Mouse (Mus musculus) embryonic facial prominence, embryonic 10.5 days (tissue): Measurements from ENCODE around the gene Gli1. TPM values are rescaled to one million over a fixed set of nuclear protein-coding genes. Genes with fewer than 3 reads are reported as not detected.

ENCODE experiments used
- DNase-seq: peaks from one replicate; pipeline ENCODE4 v3.0.0-alpha.2; 2017; ENCODE audit warnings: low spot score
- H3K27ac ChIP-seq: fragments of 300-500 bp; sonication (generic); replicated peaks from 2 replicates; pipeline ENCODE4 v1.5.1; 2016; ENCODE audit warnings: mild to moderate bottlenecking
- H3K27me3 ChIP-seq: fragments of 300-500 bp; sonication (generic); replicated peaks from 2 replicates; pipeline ENCODE4 v1.6.1; 2016; ENCODE audit warnings: low read depth, mild to moderate bottlenecking; ENCODE audit not compliant: poor library complexity, severe bottlenecking
- H3K36me3 ChIP-seq: fragments of 300-500 bp; sonication (generic); replicated peaks from 2 replicates; pipeline ENCODE4 v1.6.1; 2016; ENCODE audit warnings: mild to moderate bottlenecking, moderate library complexity
- H3K4me1 ChIP-seq: fragments of 300-500 bp; sonication (generic); 2 replicates; pipeline ENCODE4 v1.6.1; 2016
- H3K4me3 ChIP-seq: fragments of 300-500 bp; sonication (generic); 2 replicates; pipeline ENCODE4 v1.5.1; 2016; ENCODE audit warnings: mild to moderate bottlenecking, moderate library complexity
- H3K9me3 ChIP-seq: fragments of 300-500 bp; sonication (generic); 2 replicates; pipeline ENCODE4 v1.6.1; 2016; ENCODE audit warnings: mild to moderate bottlenecking
- WGBS: fragments of 180-500 bp; shearing (Covaris S2); methylation state at CpG from one replicate; pipeline ENCODE4 v1.1.7; 2016; 5-methylcytosine and 5-hydroxymethylcytosine counted together
- polyA plus RNA-seq: library from polyadenylated mRNA; unstranded; fragments of >200 nt; fragmentation: Nextera tagmentation; extraction: Ambion mirVana; gene quantifications from 2 replicates; pipeline ENCODE4 v1.2.1, GENCODE M21; 2016

Gene Gli1
- polyA plus RNA-seq, 1 experiment from 2014 or later: 13.0 TPM

- Histone ChIP-seq H3K27me3 (peaks cover 23% of the 10 kb centered on the region), H3K4me3 (peak overlapping the region; percentile 72), H3K4me1 (peaks cover 45% of the 10 kb centered on the region), H3K36me3 (peaks cover 26% of the 10 kb centered on the region), H3K27ac (peak overlapping the region; percentile 96), H3K9me3 (no peaks in the 10 kb centered on the region)
- DNase-seq: peak; percentile 88
- WGBS: under 1% methylated on average over 27 of the region's 27 CpGs
Measured at GRCm38 (mm10) chr10:127340577-127341359, 1.0 kb downstream of the Gli1 start.

DNA sequence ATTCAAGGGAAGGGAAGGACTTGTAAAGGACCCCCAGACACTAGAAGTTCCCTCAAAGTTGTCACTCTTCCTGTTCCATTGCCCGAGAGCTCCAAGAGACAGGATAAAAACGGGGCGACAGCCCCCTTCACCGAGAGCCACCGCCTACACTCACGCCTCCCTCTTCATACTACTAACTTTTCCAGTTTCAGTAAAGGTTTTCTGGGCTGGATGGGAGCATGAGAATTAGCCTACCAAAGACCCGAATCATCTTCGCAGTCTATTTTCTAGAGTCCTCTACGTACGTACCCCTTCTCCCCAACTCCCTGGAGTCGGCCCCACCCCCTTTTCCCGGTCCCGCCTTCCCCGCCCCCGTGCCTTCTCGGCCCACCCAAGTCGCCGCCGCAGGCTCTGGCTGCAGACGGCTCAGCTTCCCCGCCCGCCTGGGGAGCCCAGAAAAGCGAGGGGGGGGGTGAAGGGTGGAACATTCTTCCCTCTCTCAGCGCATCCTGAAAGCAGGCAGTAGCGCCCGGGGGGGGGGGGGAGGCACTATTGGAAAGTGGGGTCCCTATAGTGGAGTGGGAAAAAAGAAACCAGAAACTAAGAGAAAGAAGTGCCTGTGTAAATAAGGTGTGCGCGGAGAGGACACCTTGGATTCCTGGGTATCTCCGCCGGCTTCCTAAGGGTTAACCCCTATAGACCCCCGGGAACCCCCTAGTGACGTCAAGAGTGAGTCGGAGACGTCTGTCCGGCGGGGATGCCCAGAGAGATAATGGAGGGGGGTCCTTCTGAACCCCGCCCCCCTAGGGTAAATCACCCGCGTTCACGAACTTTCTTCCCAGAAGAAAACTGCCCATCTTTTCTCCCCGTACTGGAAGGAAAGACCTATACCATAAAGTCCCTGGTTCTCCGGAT lies 1.8 kb downstream of the Gli1 start:
- Histone ChIP-seq H3K9me3 (no peaks in the 10 kb centered on the region), H3K27ac (peak overlapping the region; percentile 96), H3K4me3 (peak overlapping the region; percentile 72), H3K4me1 (peaks cover 45% of the 10 kb centered on the region), H3K27me3 (peaks cover 23% of the 10 kb centered on the region), H3K36me3 (peaks cover 35% of the 10 kb centered on the region)
- WGBS: under 1% methylated on average over 42 of the region's 42 CpGs
- peak; percentile 93 for DNase-seq

DNA sequence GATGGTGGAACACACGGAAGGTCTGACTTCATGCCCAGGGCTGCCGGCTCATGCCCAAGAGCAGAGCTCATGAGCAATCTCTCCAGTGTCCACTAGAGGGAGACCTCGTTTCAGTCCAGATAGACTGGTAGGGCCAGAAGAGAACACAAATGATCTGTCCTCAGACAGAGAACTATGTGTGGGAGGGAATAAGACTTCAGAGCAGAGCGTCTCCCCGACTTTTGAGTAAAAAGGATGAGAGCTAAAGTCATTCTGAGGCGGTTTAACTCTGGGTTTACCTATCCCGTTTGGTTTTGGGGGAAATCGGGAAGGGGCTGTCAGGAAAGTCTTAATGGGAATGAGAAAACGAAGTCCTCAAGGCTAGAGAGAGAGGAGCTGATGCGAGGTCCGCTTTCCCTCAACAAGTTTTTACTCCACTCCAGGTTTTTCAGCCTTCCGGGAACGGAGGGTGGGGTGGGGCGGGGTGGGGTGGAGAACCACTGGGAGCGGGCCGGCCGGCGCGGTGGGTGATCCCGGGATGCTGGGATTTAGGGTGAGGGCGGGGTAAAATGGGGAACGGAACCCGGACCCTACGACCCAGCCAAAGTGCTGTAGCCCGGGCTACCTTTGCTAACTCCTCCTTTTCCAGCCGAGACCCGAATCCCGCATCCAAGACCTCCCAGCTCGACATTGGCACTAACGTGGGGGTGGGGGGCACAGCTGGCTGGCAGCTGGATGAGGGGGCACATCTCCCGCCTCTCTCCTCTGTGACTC lies 2.7 kb downstream of the Gli1 start:
- Histone ChIP-seq H3K36me3 (peaks cover 43% of the 10 kb centered on the region), H3K27ac (peak overlapping the region; percentile 96), H3K27me3 (peaks cover 23% of the 10 kb centered on the region), H3K4me3 (peak overlapping the region; percentile 72), H3K4me1 (peaks cover 45% of the 10 kb centered on the region), H3K9me3 (no peaks in the 10 kb centered on the region)
- DNase-seq: peak; percentile 90
- WGBS: under 1% methylated on average over 31 of the region's 31 CpGs

DNA sequence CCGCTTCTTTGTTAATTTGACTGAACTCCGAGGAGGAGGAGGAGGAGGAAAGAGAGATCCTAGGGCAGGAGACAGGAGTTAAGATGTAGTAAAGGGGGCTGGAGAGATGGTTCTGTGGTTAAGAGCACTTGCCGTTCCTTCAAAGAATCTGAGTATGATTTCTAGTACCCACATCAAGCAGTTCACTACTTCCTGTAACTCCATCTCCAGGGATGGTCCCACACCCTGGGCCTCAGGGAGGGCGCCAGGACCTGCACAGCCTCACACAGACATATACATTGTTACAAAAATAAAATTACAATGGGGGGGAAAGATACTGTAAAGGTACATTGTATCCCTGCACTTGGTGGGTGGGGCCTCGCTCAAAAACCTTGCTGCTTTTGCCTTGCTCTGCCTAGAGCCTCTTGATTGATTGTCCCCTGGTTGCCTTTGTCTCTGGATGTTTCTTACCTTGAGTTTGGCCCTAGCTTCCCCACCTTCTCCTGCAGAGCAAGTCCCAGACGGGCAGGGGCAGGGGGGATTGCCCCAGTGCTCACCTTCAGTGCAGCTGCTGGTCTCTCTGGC lies 4.2 kb downstream of the Gli1 start:
- Histone ChIP-seq H3K4me1 (peaks cover 46% of the 10 kb centered on the region), H3K36me3 (peaks cover 57% of the 10 kb centered on the region), H3K27ac (no peak overlapping the region), H3K27me3 (peaks cover 23% of the 10 kb centered on the region), H3K9me3 (no peaks in the 10 kb centered on the region), H3K4me3 (no peak overlapping the region)
- DNase-seq: no peak
- 85% methylated on average over 6 of the region's 6 CpGs for WGBS

- no peaks in the 10 kb centered on the region for H3K9me3 ChIP-seq
- H3K4me3 ChIP-seq: no peak overlapping the region
- peaks cover 45% of the 10 kb centered on the region for H3K4me1 ChIP-seq
- 71% methylated on average over 5 of the region's 5 CpGs for WGBS
- peaks cover 23% of the 10 kb centered on the region for H3K27me3 ChIP-seq
- H3K36me3 ChIP-seq: peaks cover 64% of the 10 kb centered on the region
- no peak overlapping the region for H3K27ac ChIP-seq
- no peak for DNase-seq
Measured at GRCm38 (mm10) chr10:127336952-127337351, 4.8 kb downstream of the Gli1 start.

- 72% methylated on average over 1 of the region's 1 CpGs for WGBS
- H3K27me3 ChIP-seq: peaks cover 25% of the 10 kb centered on the region
Measured at GRCm38 (mm10) chr10:127335271-127335670, 6.5 kb downstream of the Gli1 start.

GRCm38 (mm10) chr10:127333152-127333551 lies 8.6 kb downstream of the Gli1 start:
- H3K27ac ChIP-seq: no peak overlapping the region
- no peak overlapping the region for H3K4me3 ChIP-seq
- no peaks in the 10 kb centered on the region for H3K9me3 ChIP-seq
- H3K4me1 ChIP-seq: peaks cover 16% of the 10 kb centered on the region
- 67% methylated on average over 5 of the region's 5 CpGs for WGBS
- H3K27me3 ChIP-seq: peaks cover 45% of the 10 kb centered on the region
- H3K36me3 ChIP-seq: peaks cover 85% of the 10 kb centered on the region
- no peak for DNase-seq

More at GRCm38 (mm10) chr10:127335271-127335670, 6.5 kb downstream of the Gli1 start:
- no peaks in the 10 kb centered on the region for H3K9me3 ChIP-seq
- peaks cover 80% of the 10 kb centered on the region for H3K36me3 ChIP-seq
- no peak overlapping the region for H3K4me3 ChIP-seq
- DNase-seq: no peak
- peaks cover 33% of the 10 kb centered on the region for H3K4me1 ChIP-seq
- H3K27ac ChIP-seq: no peak overlapping the region

GRCm38 (mm10) chr10:127332211-127332874 lies 9.4 kb downstream of the Gli1 start:
- WGBS: 29% methylated on average over 31 of the region's 31 CpGs
- Histone ChIP-seq H3K4me1 (peaks cover 17% of the 10 kb centered on the region), H3K9me3 (no peaks in the 10 kb centered on the region), H3K27me3 (peaks cover 46% of the 10 kb centered on the region), H3K4me3 (peak overlapping the region; percentile 47), H3K27ac (0 out of 2 replicates have a peak overlapping the region, but pooled peaks have one; percentile 65), H3K36me3 (peaks cover 77% of the 10 kb centered on the region)
- peak; percentile 49 for DNase-seq

GRCm38 (mm10) chr10:127330212-127330611 lies 11.6 kb downstream of the Gli1 start:
- H3K27ac ChIP-seq: no peak overlapping the region
- H3K4me1 ChIP-seq: peaks cover 38% of the 10 kb centered on the region
- no peak overlapping the region for H3K4me3 ChIP-seq
- no peak for DNase-seq
- H3K27me3 ChIP-seq: peaks cover 67% of the 10 kb centered on the region
- peaks cover 55% of the 10 kb centered on the region for H3K36me3 ChIP-seq
- no peaks in the 10 kb centered on the region for H3K9me3 ChIP-seq
- 78% methylated on average over 7 of the region's 7 CpGs for WGBS

DNA sequence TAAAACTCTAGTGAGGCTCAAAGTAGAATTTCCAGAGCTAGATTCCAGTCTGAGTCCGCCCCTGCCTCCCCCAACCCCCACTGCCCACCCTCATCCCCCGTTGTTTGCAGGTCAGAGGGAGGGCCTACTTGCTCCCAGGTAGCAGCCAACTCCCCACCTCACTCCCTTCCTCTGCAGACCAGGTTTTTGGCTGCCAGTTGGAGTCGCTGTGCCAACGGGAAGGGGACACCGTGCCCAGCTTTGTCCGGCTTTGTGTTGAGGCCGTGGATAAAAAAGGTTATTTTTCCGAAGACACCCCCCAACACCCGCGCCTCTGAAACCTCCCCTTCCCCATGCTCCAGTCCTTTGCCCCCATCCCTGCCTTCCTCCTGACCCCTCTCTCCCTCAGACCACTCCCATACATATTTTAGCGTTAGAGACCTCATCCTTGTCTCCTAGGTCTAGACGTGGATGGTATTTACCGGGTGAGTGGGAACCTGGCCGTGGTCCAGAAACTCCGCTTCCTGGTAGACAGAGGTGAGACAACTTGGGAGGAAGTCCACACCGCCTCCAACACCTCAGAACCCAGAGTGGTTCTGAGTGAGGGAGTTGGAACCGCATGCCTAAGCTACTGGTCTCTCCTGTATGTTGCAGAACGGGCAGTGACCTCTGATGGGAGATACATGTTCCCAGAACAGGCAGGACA lies 14.2 kb downstream of the Gli1 start:
- 49% methylated on average over 18 of the region's 18 CpGs for WGBS
- Histone ChIP-seq H3K27ac (no peak overlapping the region), H3K4me3 (0 out of 2 replicates have a peak overlapping the region, but pooled peaks have one; percentile 63), H3K36me3 (peaks cover 30% of the 10 kb centered on the region), H3K4me1 (peaks cover 44% of the 10 kb centered on the region), H3K27me3 (peaks cover 93% of the 10 kb centered on the region), H3K9me3 (no peaks in the 10 kb centered on the region)
- DNase-seq: no peak

DNA sequence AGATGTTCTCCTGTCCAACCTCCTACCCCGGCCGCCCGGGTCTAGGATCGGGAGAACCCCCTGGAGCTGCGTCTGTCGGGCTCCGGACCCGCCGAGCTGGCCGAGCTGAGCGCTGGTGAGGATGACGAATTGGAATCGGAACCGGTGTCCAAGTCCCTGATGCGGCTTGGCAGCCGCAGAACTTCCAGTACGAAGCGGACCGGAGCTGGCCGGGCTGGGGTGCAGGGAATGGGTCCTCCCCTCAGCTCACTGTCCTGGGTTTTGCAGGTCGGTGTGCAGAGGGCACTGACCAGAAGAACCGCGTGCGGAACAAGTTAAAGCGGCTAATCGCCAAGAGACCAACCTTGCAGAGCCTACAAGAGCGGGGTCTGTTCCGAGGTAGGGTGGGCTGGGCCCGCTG lies 14.9 kb downstream of the Gli1 start:
- no peak for DNase-seq
- Histone ChIP-seq H3K4me1 (peaks cover 39% of the 10 kb centered on the region), H3K27me3 (peaks cover 100% of the 10 kb centered on the region), H3K4me3 (peak overlapping the region; percentile 63), H3K9me3 (no peaks in the 10 kb centered on the region), H3K36me3 (peaks cover 22% of the 10 kb centered on the region), H3K27ac (no peak overlapping the region; the same call in 1 of the 2 replicates)
- WGBS: 4% methylated on average over 29 of the region's 29 CpGs
